Mouse (Mus musculus) myocyte (in vitro differentiated cells): ENCODE measurements around the gene Txnrd1.

ENCODE experiments used
- MYOD1 ChIP-seq, 3 experiments: IDR thresholded peaks; one replicate each; pipeline ENCODE4 v1.6.1; 2011; ENCODE audit warnings: control low read depth in 2 of 3, low read depth in 2 of 3, mild to moderate bottlenecking in 2 of 3, moderate library complexity in 1 of 3; ENCODE audit not compliant: insufficient read length in 2 of 3, control insufficient read depth in 1 of 3
- POLR2A ChIP-seq: IDR thresholded peaks from one replicate; pipeline ENCODE4 v1.6.1; 2011; ENCODE audit warnings: low read depth, mild to moderate bottlenecking, control low read depth, moderate library complexity; ENCODE audit not compliant: insufficient read length

DNA sequence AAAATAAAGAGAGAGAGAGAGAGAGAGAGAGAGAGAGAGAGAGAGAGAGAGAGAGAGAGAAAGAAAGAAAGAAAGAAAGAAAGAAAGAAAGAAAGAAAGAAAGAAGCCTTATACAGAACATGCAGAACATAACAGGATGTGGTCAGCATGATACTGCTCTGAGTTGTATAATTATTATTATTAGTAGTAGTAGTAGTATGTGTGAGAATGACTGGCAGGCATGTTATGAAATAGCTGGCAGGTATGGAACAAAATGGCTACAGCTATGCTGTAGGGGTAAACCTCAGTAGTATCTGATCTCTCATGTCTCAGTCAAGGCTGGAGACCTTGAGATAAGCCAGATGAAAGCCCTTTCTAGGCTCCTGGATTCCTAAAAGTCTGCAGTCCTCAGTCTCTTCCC, 44.6 kb upstream of the Txnrd1 start:
- TF ChIP-seq MYOD1 (IDR thresholded peaks at IDR 0.05; ENCODE audit: control insufficient read depth in 1 of 3, insufficient read length in 2 of 3, low read depth in 2 of 3) (no peak), POLR2A (no peak)
